Mouse (Mus musculus) embryonic facial prominence, embryonic 13.5 days (tissue): ENCODE data around the gene Cdk11b. TPM values are rescaled to one million over a fixed set of nuclear protein-coding genes. Genes with fewer than 3 reads are reported as not detected.
"Not testable (repeated sequence)": the region's sequence is repeated elsewhere in the genome, so short reads cannot be mapped to it uniquely, and the experiment has no call there.

Experiments used
- ATAC-seq: fragments of 200-750 bp; cut with Nextera tagmentation; 2 replicates; pipeline ENCODE4 v1.8.0; 2017; ENCODE audit warnings: low read depth; ENCODE audit not compliant: insufficient number of reproducible peaks, insufficient read depth, low FRiP score, low TSS enrichment
- H3K27ac ChIP-seq: fragments of 300-500 bp; sonication (generic); 2 replicates; pipeline ENCODE4 v1.5.1; 2015; ENCODE audit warnings: moderate library complexity, mild to moderate bottlenecking, inconsistent platforms
- H3K27me3 ChIP-seq: fragments of 300-500 bp; sonication (generic); 2 replicates; pipeline ENCODE4 v1.6.1; 2015; ENCODE audit warnings: mild to moderate bottlenecking, inconsistent platforms
- H3K36me3 ChIP-seq: fragments of 300-500 bp; sonication (generic); 2 replicates; pipeline ENCODE4 v1.6.1; 2015; ENCODE audit warnings: mild to moderate bottlenecking, inconsistent platforms
- H3K4me1 ChIP-seq: fragments of 300-500 bp; sonication (generic); 2 replicates; pipeline ENCODE4 v1.6.1; 2015; ENCODE audit warnings: inconsistent platforms
- H3K4me2 ChIP-seq: fragments of 300-500 bp; sonication (generic); 2 replicates; pipeline ENCODE4 v1.6.1; 2015; ENCODE audit warnings: moderate library complexity, mild to moderate bottlenecking, inconsistent platforms
- H3K4me3 ChIP-seq: fragments of 300-500 bp; sonication (generic); 2 replicates; pipeline ENCODE4 v1.5.1; 2015; ENCODE audit warnings: mild to moderate bottlenecking, inconsistent platforms
- H3K9ac ChIP-seq: fragments of 300-500 bp; sonication (generic); 2 replicates; pipeline ENCODE4 v1.6.1; 2015; ENCODE audit warnings: mild to moderate bottlenecking, inconsistent platforms
- H3K9me3 ChIP-seq: fragments of 300-500 bp; sonication (generic); 2 replicates; pipeline ENCODE4 v1.6.1; 2016; ENCODE audit warnings: inconsistent platforms
- WGBS: fragments of 180-500 bp; shearing (Covaris S2); methylation state at CpG from one replicate; pipeline ENCODE4 v1.1.7; 2015; ENCODE audit warnings: mixed read lengths; 5-methylcytosine and 5-hydroxymethylcytosine counted together
- polyA plus RNA-seq: library from polyadenylated mRNA; unstranded; fragments of >200 nt; fragmentation: Nextera tagmentation; extraction: Ambion mirVana; gene quantifications from 2 replicates; pipeline ENCODE4 v1.2.1, GENCODE M21; 2015

Gene Cdk11b
- polyA plus RNA-seq, 1 experiment from 2014 or later: 76.4 TPM

- no peak overlapping the region for H3K9ac ChIP-seq
- no peaks in the 10 kb centered on the region for H3K4me1 ChIP-seq
- no peak overlapping the region for H3K4me3 ChIP-seq
- no peak overlapping the region for H3K27ac ChIP-seq
- H3K4me2 ChIP-seq: no peak overlapping the region
- H3K9me3 ChIP-seq: no peaks in the 10 kb centered on the region
- 93% methylated on average over 3 of the region's 3 CpGs for WGBS
- H3K27me3 ChIP-seq: no peaks in the 10 kb centered on the region
- no peak for ATAC-seq
- H3K36me3 ChIP-seq: peaks cover 68% of the 10 kb centered on the region
Observed at GRCm38 (mm10) chr4:155611860-155612259, 12.8 kb upstream of the Cdk11b start.

DNA sequence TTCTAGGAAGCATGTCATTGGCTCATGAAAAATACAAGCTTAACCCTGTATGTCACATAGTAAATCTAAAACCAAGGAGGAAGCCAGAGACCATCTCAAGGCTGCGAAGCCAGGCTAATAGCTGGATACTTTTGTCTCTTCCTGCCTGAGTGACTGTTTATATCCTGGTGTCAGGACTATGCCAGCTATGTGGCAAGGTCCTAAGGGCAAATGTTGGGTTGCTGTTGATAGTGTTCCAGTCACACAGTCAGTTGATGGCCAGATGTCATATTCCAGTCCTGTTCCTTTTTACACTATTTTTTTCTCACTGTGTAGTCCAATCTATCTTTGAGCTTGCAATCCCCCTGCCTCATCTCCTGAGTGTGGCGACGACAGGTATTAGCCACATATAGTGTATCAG, 11.4 kb upstream of the Cdk11b start:
- Histone ChIP-seq H3K9me3 (no peaks in the 10 kb centered on the region), H3K4me3 (no peak overlapping the region), H3K4me2 (no peak overlapping the region), H3K27me3 (no peaks in the 10 kb centered on the region), H3K36me3 (peaks cover 79% of the 10 kb centered on the region), H3K9ac (no peak overlapping the region), H3K27ac (no peak overlapping the region), H3K4me1 (no peaks in the 10 kb centered on the region)
- 95% methylated on average over 3 of the region's 3 CpGs for WGBS
- no peak for ATAC-seq

- no peak overlapping the region for H3K9ac ChIP-seq
- H3K4me1 ChIP-seq: no peaks in the 10 kb centered on the region
- H3K36me3 ChIP-seq: peaks cover 81% of the 10 kb centered on the region
- WGBS: 96% methylated on average over 5 of the region's 5 CpGs
- H3K4me3 ChIP-seq: no peak overlapping the region
- no peaks in the 10 kb centered on the region for H3K27me3 ChIP-seq
- H3K9me3 ChIP-seq: no peaks in the 10 kb centered on the region
- no peak overlapping the region for H3K27ac ChIP-seq
- no peak for ATAC-seq
- no peak overlapping the region for H3K4me2 ChIP-seq
Observed at GRCm38 (mm10) chr4:155618321-155618720, 6.3 kb upstream of the Cdk11b start.

DNA sequence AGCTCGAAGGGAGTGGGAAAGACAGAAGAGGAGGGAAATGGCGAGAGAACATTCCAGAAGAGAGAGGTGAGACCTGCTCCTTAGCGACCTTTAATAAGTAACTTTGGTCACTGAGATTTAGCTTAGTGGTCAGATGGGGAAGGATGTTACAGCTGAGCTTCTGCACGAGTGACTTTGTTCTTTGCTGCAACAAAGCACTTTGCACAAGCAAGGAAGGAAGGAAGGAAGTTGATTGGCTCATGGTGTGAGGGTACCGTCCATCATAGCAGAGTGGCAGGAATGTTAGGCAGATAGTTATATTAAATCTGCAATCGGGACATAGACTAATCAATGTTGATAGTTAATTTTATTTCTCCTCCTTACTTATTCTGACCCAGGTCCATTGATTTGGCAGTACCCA, 5.6 kb downstream of the Cdk11b start:
- Histone ChIP-seq H3K27ac (no peak overlapping the region), H3K36me3 (peaks cover 73% of the 10 kb centered on the region)

DNA sequence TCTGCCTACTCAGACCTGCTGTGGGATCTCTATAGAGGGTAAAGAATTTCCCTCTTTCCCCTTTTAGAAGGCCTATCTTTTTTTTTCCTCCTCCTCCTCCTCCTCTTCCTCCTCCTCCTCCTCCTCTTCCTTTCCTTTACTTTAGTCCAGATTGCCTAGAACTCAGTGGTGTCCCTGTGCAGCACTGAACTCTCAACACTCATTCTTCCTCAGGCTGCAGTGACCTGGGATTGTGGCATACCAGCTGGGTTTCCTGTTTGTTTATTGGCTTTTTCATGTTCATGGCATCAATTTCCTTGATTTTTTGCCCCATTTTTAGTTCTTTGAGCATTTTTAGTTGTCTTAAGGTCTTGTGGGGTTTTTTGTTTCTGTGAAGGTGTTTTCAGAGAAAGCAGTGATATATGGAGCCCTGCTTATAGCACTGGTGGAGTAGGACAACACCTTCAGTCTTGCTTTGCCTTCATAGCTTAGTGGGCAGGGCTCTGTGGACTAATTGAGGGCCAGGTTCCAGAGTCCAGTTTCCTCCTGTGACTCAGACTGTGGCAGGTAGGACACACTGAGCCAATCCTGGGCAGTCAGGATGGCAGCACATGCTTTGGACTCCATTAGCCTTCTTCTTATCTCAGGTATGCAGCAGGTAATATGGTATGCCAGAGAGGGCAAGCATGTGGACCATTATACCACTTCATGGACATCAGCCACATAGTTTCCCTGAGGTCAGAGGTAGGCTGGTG, 11.3 kb downstream of the Cdk11b start:
- Histone ChIP-seq H3K9me3 (no peaks in the 10 kb centered on the region), H3K27ac (no peak overlapping the region), H3K4me3 (no peak overlapping the region), H3K9ac (no peak overlapping the region), H3K4me1 (no peaks in the 10 kb centered on the region), H3K36me3 (peaks cover 87% of the 10 kb centered on the region), H3K27me3 (no peaks in the 10 kb centered on the region), H3K4me2 (no peak overlapping the region)
- ATAC-seq: no peak

More for the DNA sequence above, 5.6 kb downstream of the Cdk11b start:
- H3K4me2 ChIP-seq: no peak overlapping the region
- H3K4me1 ChIP-seq: 0 out of 2 replicates have a peak, but pooled peaks cover 2% of the 10 kb centered on the region
- no peak overlapping the region for H3K4me3 ChIP-seq
- WGBS: 89% methylated on average over 6 of the region's 6 CpGs
- no peak for ATAC-seq
- H3K9ac ChIP-seq: no peak overlapping the region
- no peaks in the 10 kb centered on the region for H3K27me3 ChIP-seq
- H3K9me3 ChIP-seq: no peaks in the 10 kb centered on the region

- Histone ChIP-seq H3K36me3 (peaks cover 83% of the 10 kb centered on the region), H3K9me3 (no peaks in the 10 kb centered on the region), H3K4me1 (no peaks in the 10 kb centered on the region), H3K27ac (no peak overlapping the region), H3K27me3 (no peaks in the 10 kb centered on the region), H3K4me2 (no peak overlapping the region), H3K9ac (no peak overlapping the region), H3K4me3 (no peak overlapping the region)
- WGBS: 84% methylated on average over 1 of the region's 1 CpGs
- ATAC-seq: no peak
Observed at GRCm38 (mm10) chr4:155643531-155643930, 18.9 kb downstream of the Cdk11b start.

DNA sequence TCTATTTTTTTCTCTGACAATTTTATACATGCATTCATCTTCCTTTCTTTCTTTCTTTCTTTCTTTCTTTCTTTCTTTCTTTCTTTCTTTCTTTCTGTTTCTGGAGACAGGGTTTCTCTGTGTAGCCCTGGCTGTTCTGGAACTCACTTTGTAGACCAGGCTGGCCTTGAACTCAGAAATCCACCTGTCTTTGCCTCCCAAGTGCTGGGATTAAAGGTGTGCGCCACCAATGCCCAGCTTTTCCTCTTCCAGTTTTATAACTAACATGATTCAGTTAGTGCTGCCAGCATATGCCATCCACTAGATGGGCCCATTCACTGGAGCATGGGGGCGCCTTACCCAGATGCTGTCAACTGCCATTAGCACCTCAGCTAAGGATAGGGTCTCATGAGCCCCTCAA, 20.7 kb downstream of the Cdk11b start, which contains the start of gene Gm10563:
TSS of gene Gm10563 (minus strand) at position 101 of the 400 bp plus-strand sequence.
- not testable (repeated sequence) for H3K27me3 ChIP-seq, H3K4me2 ChIP-seq, H3K4me1 ChIP-seq, H3K27ac ChIP-seq, H3K9me3 ChIP-seq, H3K4me3 ChIP-seq, H3K9ac ChIP-seq, ATAC-seq
- peaks cover 87% of the 10 kb centered on the region for H3K36me3 ChIP-seq
- 94% methylated on average over 2 of the region's 2 CpGs for WGBS

GRCm38 (mm10) chr4:155645721-155646120, 21.1 kb downstream of the Cdk11b start:
- no peaks in the 10 kb centered on the region for H3K9me3 ChIP-seq
- H3K4me1 ChIP-seq: no peaks in the 10 kb centered on the region
- H3K27ac ChIP-seq: no peak overlapping the region
- H3K4me3 ChIP-seq: no peak overlapping the region
- H3K9ac ChIP-seq: no peak overlapping the region
- H3K4me2 ChIP-seq: no peak overlapping the region
- H3K27me3 ChIP-seq: no peaks in the 10 kb centered on the region; the same call in 1 of the 2 replicates
- H3K36me3 ChIP-seq: peaks cover 87% of the 10 kb centered on the region
- 96% methylated on average over 5 of the region's 5 CpGs for WGBS
- ATAC-seq: no peak

GRCm38 (mm10) chr4:155649355-155649754, 24.7 kb downstream of the Cdk11b start:
- 91% methylated on average over 11 of the region's 11 CpGs for WGBS
- H3K4me1 ChIP-seq: peaks cover 33% of the 10 kb centered on the region
- H3K4me2 ChIP-seq: no peak overlapping the region
- ATAC-seq: no peak
- no peak overlapping the region for H3K27ac ChIP-seq
- no peak overlapping the region for H3K9ac ChIP-seq
- H3K27me3 ChIP-seq: peaks cover 35% of the 10 kb centered on the region
- H3K4me3 ChIP-seq: no peak overlapping the region
- peaks cover 63% of the 10 kb centered on the region for H3K36me3 ChIP-seq
- no peaks in the 10 kb centered on the region for H3K9me3 ChIP-seq

DNA sequence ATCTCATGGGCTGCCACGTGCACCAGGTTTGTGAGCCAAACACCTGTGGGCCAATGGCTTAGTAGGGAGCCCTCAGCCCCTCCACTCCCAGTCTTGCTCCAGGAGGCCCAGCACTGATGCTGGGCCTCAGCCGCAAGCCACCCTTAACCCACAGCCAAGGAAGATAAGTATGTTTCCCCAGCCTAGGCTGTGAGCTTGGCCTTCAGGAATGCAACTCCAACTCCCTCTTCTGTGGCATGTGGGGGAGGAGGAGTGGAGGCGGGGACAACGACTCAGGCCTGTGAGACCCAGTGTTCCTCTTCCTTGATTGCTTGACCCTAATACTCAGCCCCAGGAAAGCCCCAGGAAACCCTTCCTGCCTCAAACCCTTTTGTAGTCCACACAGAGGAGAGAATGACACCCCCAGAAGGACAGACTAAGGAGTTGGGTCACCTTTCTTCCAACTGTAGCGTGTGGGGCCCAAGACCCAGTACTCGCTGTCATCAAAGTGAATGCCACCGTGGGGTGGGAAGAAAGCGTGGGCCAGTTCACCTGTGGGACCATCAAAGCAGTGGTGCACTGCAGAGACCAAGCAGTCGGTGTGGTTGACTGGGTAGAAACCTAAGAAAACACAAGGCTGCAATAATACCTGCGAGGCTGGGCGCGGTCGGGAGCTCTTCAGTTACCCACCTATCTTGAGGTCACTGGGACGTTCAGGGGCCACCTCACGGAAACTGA, 27.1 kb downstream of the Cdk11b start:
- peaks cover 44% of the 10 kb centered on the region for H3K4me1 ChIP-seq
- peaks cover 64% of the 10 kb centered on the region for H3K36me3 ChIP-seq
- 64% methylated on average over 15 of the region's 15 CpGs for WGBS
- peaks cover 58% of the 10 kb centered on the region for H3K27me3 ChIP-seq
- no peaks in the 10 kb centered on the region for H3K9me3 ChIP-seq
- no peak for ATAC-seq
- peak overlapping the region; percentile 82; the same call in 1 of the 2 replicates for H3K9ac ChIP-seq
- no peak overlapping the region for H3K27ac ChIP-seq
- peak overlapping the region; percentile 57 for H3K4me3 ChIP-seq
- peak overlapping the region; percentile 94 for H3K4me2 ChIP-seq

GRCm38 (mm10) chr4:155652283-155653085, 27.8 kb downstream of the Cdk11b start:
- H3K27ac ChIP-seq: 0 out of 2 replicates have a peak overlapping the region, but pooled peaks have one; percentile 33
- H3K36me3 ChIP-seq: peaks cover 66% of the 10 kb centered on the region
- H3K9me3 ChIP-seq: no peaks in the 10 kb centered on the region
- H3K4me1 ChIP-seq: peaks cover 44% of the 10 kb centered on the region
- H3K4me3 ChIP-seq: peak overlapping the region; percentile 57
- 21% methylated on average over 35 of the region's 36 CpGs for WGBS
- peak overlapping the region; percentile 94 for H3K4me2 ChIP-seq
- peaks cover 58% of the 10 kb centered on the region for H3K27me3 ChIP-seq
- no peak for ATAC-seq
- H3K9ac ChIP-seq: peak overlapping the region; percentile 82
